Mouse (Mus musculus): ENCODE data around the gene Ssh1. TPM values are rescaled to one million over a fixed set of nuclear protein-coding genes. Genes with fewer than 3 reads are reported as not detected.

Ssh1 gene
- 30.9 TPM for polyA plus RNA-seq (2017; shearing (Covaris generic))

GRCm38 (mm10) chr5:113993487-113994465, at the start of gene Ssh1:
Gene Ssh1 (minus strand): TSS chr5:113993894.

GRCm38 (mm10) chr5:114003542-114003941, 9.8 kb upstream of the Ssh1 start, which contains the start of gene Dao:
Gene Dao (plus strand): TSS chr5:114003703.

GRCm38 (mm10) chr5:113908592-113909441, 84.9 kb downstream of the Ssh1 start, which contains the start of gene Coro1c:
Gene Coro1c (minus strand): TSS chr5:113908758.

Other genes starting within 250 kb of the Ssh1 start
- gene Sart3, start 221.4 kb downstream of the Ssh1 start, polyA plus RNA-seq (2017; shearing (Covaris generic)), result 64.5 TPM
- 30.4 TPM for gene Iscu, start 221.1 kb downstream of the Ssh1 start, polyA plus RNA-seq (2017; shearing (Covaris generic))
- gene Tmem119, start 193.4 kb downstream of the Ssh1 start, polyA plus RNA-seq (2017; shearing (Covaris generic)), result not detected
- 993 TPM for gene Selplg, start 161.2 kb downstream of the Ssh1 start, polyA plus RNA-seq (2017; shearing (Covaris generic))
- gene Coro1c, start 85.1 kb downstream of the Ssh1 start, polyA plus RNA-seq (2017; shearing (Covaris generic)), result 101 TPM
- 0.87 TPM for gene Dao, start 9.8 kb upstream of the Ssh1 start, polyA plus RNA-seq (2017; shearing (Covaris generic))
- gene Usp30, start 71.6 kb upstream of the Ssh1 start, polyA plus RNA-seq (2017; shearing (Covaris generic)), result 2.3 TPM
- 0.34 TPM for gene Svop, start 97.7 kb upstream of the Ssh1 start, polyA plus RNA-seq (2017; shearing (Covaris generic))
- gene Alkbh2, start 134.3 kb upstream of the Ssh1 start, polyA plus RNA-seq (2017; shearing (Covaris generic)), result 17.2 TPM
- 2.6 TPM for gene Ung, start 136.5 kb upstream of the Ssh1 start, polyA plus RNA-seq (2017; shearing (Covaris generic))
- 0.44 TPM for gene Acacb, start 152.6 kb upstream of the Ssh1 start, polyA plus RNA-seq (2017; shearing (Covaris generic))